Mouse (Mus musculus) heart, embryonic 15.5 days (tissue): Measurements from ENCODE around the gene Awat2. TPM values are rescaled to one million over a fixed set of nuclear protein-coding genes. Genes with fewer than 3 reads are reported as not detected.

Experiments
- ATAC-seq: fragments of 200-750 bp; cut with Nextera tagmentation; replicated peaks from 2 replicates; pipeline ENCODE4 v1.8.0; 2017; ENCODE audit warnings: low read depth, moderate TSS enrichment; ENCODE audit not compliant: insufficient number of reproducible peaks, insufficient read depth, low FRiP score
- H3K27ac ChIP-seq: fragments of 300-500 bp; sonication (generic); 2 replicates; pipeline ENCODE4 v1.5.1; 2015; ENCODE audit warnings: mild to moderate bottlenecking, inconsistent platforms
- H3K27me3 ChIP-seq: fragments of 300-500 bp; sonication (generic); 2 replicates; pipeline ENCODE4 v1.6.1; 2015; ENCODE audit warnings: inconsistent platforms
- H3K36me3 ChIP-seq: fragments of 300-500 bp; sonication (generic); 2 replicates; pipeline ENCODE4 v1.6.1; 2015; ENCODE audit warnings: mild to moderate bottlenecking, inconsistent platforms
- H3K4me1 ChIP-seq: fragments of 300-500 bp; sonication (generic); replicated peaks from 2 replicates; pipeline ENCODE4 v1.6.1; 2015; ENCODE audit warnings: inconsistent platforms
- H3K4me2 ChIP-seq: fragments of 300-500 bp; sonication (generic); 2 replicates; pipeline ENCODE4 v1.6.1; 2015; ENCODE audit warnings: inconsistent platforms, mild to moderate bottlenecking, moderate library complexity
- H3K4me3 ChIP-seq: fragments of 300-500 bp; sonication (generic); 2 replicates; pipeline ENCODE4 v1.5.1; 2015; ENCODE audit warnings: mild to moderate bottlenecking, inconsistent platforms
- H3K9ac ChIP-seq: fragments of 300-500 bp; sonication (generic); 2 replicates; pipeline ENCODE4 v1.6.1; 2015; ENCODE audit warnings: mild to moderate bottlenecking, inconsistent platforms
- H3K9me3 ChIP-seq: fragments of 300-500 bp; sonication (generic); replicated peaks from 2 replicates; pipeline ENCODE4 v1.6.1; 2016; ENCODE audit warnings: inconsistent platforms
- WGBS: fragments of 180-500 bp; shearing (Covaris S2); methylation state at CpG from one replicate; pipeline ENCODE4 v1.1.7; 2015; ENCODE audit warnings: mixed read lengths; 5-methylcytosine and 5-hydroxymethylcytosine counted together
- microRNA counts: library from miRNA; unstranded; fragments of <30 nt; microRNA quantifications from one replicate; lab custom pipeline; 2016
- microRNA-seq: library from miRNA; unstranded; fragments of <30 nt; microRNA quantifications from one replicate; pipeline ENCODE4, GENCODE M21; 2016
- polyA plus RNA-seq: library from polyadenylated mRNA; unstranded; fragments of >200 nt; fragmentation: Nextera tagmentation; extraction: Ambion mirVana; gene quantifications from 2 replicates; pipeline ENCODE4 v1.2.1, GENCODE M21; 2015

Gene Awat2
- polyA plus RNA-seq, 1 experiment from 2014 or later: 0.10 TPM

- Histone ChIP-seq H3K27me3 (0 out of 2 replicates have a peak, but pooled peaks cover 4% of the 10 kb centered on the region), H3K9ac (no peak overlapping the region), H3K36me3 (no peaks in the 10 kb centered on the region), H3K9me3 (no peaks in the 10 kb centered on the region), H3K27ac (no peak overlapping the region), H3K4me2 (no peak overlapping the region), H3K4me3 (no peak overlapping the region), H3K4me1 (no peaks in the 10 kb centered on the region)
- no peak for ATAC-seq
- 73% methylated on average over 8 of the region's 8 CpGs for WGBS
These were observed 47.5 kb downstream of the Awat2 start for GRCm38 (mm10) chrX:100395026-100395425.

- Histone ChIP-seq H3K9ac (no peak overlapping the region), H3K9me3 (no peaks in the 10 kb centered on the region), H3K4me3 (no peak overlapping the region), H3K27ac (no peak overlapping the region), H3K4me1 (no peaks in the 10 kb centered on the region), H3K36me3 (no peaks in the 10 kb centered on the region), H3K4me2 (no peak overlapping the region), H3K27me3 (0 out of 2 replicates have a peak, but pooled peaks cover 4% of the 10 kb centered on the region)
- ATAC-seq: no peak
- 61% methylated on average over 7 of the region's 7 CpGs for WGBS
These were observed 48.2 kb downstream of the Awat2 start for GRCm38 (mm10) chrX:100394223-100394861.

- H3K27ac ChIP-seq: no peak overlapping the region
- H3K4me1 ChIP-seq: no peaks in the 10 kb centered on the region
- no peaks in the 10 kb centered on the region for H3K9me3 ChIP-seq
- ATAC-seq: no peak
- no peaks in the 10 kb centered on the region for H3K36me3 ChIP-seq
- no peak overlapping the region for H3K4me2 ChIP-seq
- 0 out of 2 replicates have a peak, but pooled peaks cover 4% of the 10 kb centered on the region for H3K27me3 ChIP-seq
- H3K9ac ChIP-seq: no peak overlapping the region
- no peak overlapping the region for H3K4me3 ChIP-seq
- WGBS: 20% methylated on average over 6 of the region's 6 CpGs
These were observed 50.2 kb downstream of the Awat2 start for GRCm38 (mm10) chrX:100392304-100392703.

GRCm38 (mm10) chrX:100389887-100390286, 52.6 kb downstream of the Awat2 start:
- 76% methylated on average over 1 of the region's 1 CpGs for WGBS
- no peak overlapping the region for H3K27ac ChIP-seq
- no peak for ATAC-seq
- H3K36me3 ChIP-seq: no peaks in the 10 kb centered on the region
- H3K4me1 ChIP-seq: no peaks in the 10 kb centered on the region
- no peaks in the 10 kb centered on the region for H3K9me3 ChIP-seq
- no peak overlapping the region for H3K9ac ChIP-seq
- no peak overlapping the region for H3K4me3 ChIP-seq
- H3K27me3 ChIP-seq: no peaks in the 10 kb centered on the region
- H3K4me2 ChIP-seq: no peak overlapping the region

GRCm38 (mm10) chrX:100356974-100357373, 85.5 kb downstream of the Awat2 start:
- no peaks in the 10 kb centered on the region for H3K9me3 ChIP-seq
- WGBS: 69% methylated on average over 2 of the region's 2 CpGs
- no peak overlapping the region for H3K9ac ChIP-seq
- no peak overlapping the region for H3K4me3 ChIP-seq
- no peak overlapping the region for H3K4me2 ChIP-seq
- ATAC-seq: no peak
- no peaks in the 10 kb centered on the region for H3K4me1 ChIP-seq
- no peak overlapping the region for H3K27ac ChIP-seq
- H3K36me3 ChIP-seq: no peaks in the 10 kb centered on the region
- no peaks in the 10 kb centered on the region for H3K27me3 ChIP-seq

MicroRNAs encoded within 50 kb of the gene (microRNA counts, 519-probe panel; counts per million panel counts)
- 2,804 counts per million, percentile 68 among the panel's probes with 10 or more counts for microRNA mmu-miR-676 (lab: Ali Mortazavi, UCI)

Small RNA genes lying within 50 kb of the gene (microRNA-seq; reads per million reads assigned to microRNA genes)
- 922 reads per million, percentile 77 among the genes with 10 or more reads in this experiment for gene Mir676

Other genes starting within 250 kb of the Awat2 start
- not detected in 2 replicates for gene Otud6a, start 13.7 kb downstream of the Awat2 start, polyA plus RNA-seq
- gene Igbp1, start 51.6 kb upstream of the Awat2 start, polyA plus RNA-seq: 25.0 and 25.1 TPM in 2 replicates
- gene Dgat2l6, start 82.1 kb upstream of the Awat2 start, polyA plus RNA-seq: not detected in 2 replicates
- not detected in 2 replicates for gene Awat1, start 129.5 kb upstream of the Awat2 start, polyA plus RNA-seq
- gene P2ry4, start 152.2 kb upstream of the Awat2 start, polyA plus RNA-seq: 0.03 TPM in 1 of 2 replicates, not detected in the other
- 1.0 and 1.4 TPM in 2 replicates for gene Arr3, start 162.8 kb upstream of the Awat2 start, polyA plus RNA-seq
- gene Kif4, start 183.0 kb upstream of the Awat2 start, polyA plus RNA-seq: 18.9 and 21.5 TPM in 2 replicates
- 83.5 TPM in 2 replicates for gene Pdzd11, start 183.9 kb upstream of the Awat2 start, polyA plus RNA-seq